Mouse (Mus musculus): ENCODE measurements around the gene Ap1b1. TPM values are rescaled to one million over a fixed set of nuclear protein-coding genes. Genes with fewer than 3 reads are reported as not detected.
A peak's percentile ranks its signal among the peaks of the same experiment; 100 is the strongest.

Gene Ap1b1
- polyA plus RNA-seq, 1 experiment from 2014 or later: 55.7 TPM

GRCm38 (mm10) chr11:4968376-4968775 is 18.2 kb upstream of the Ap1b1 start:
- Histone ChIP-seq H3K9me3 (no peaks in the 10 kb centered on the region), H3K27me3 (ENCODE audit: insufficient read depth, poor library complexity, severe bottlenecking) (0 out of 2 replicates have a peak, but pooled peaks cover 7% of the 10 kb centered on the region), H3K27ac (no peak overlapping the region), H3K36me3 (no peaks in the 10 kb centered on the region), H3K4me1 (peaks cover 16% of the 10 kb centered on the region; the same call in 1 of the 2 replicates), H3K4me3 (no peak overlapping the region)
- no peak for DNase-seq (ENCODE audit: low spot score)
- WGBS: 78% methylated on average over 10 of the region's 10 CpGs

GRCm38 (mm10) chr11:4972967-4973870 is 13.4 kb upstream of the Ap1b1 start:
- H3K36me3 ChIP-seq: no peaks in the 10 kb centered on the region
- H3K4me3 ChIP-seq: no peak overlapping the region
- H3K27me3 ChIP-seq (ENCODE audit: insufficient read depth, poor library complexity, severe bottlenecking): 0 out of 2 replicates have a peak, but pooled peaks cover 7% of the 10 kb centered on the region
- WGBS: 61% methylated on average over 13 of the region's 13 CpGs
- H3K27ac ChIP-seq: no peak overlapping the region
- no peak for DNase-seq (ENCODE audit: low spot score)
- H3K9me3 ChIP-seq: no peaks in the 10 kb centered on the region
- peaks cover 10% of the 10 kb centered on the region; the same call in 1 of the 2 replicates for H3K4me1 ChIP-seq

GRCm38 (mm10) chr11:4973871-4974256 is 12.8 kb upstream of the Ap1b1 start:
- H3K4me1 ChIP-seq: peaks cover 10% of the 10 kb centered on the region; the same call in 1 of the 2 replicates
- WGBS: 79% methylated on average over 2 of the region's 2 CpGs
- no peak overlapping the region for H3K4me3 ChIP-seq
- H3K27ac ChIP-seq: no peak overlapping the region
- H3K36me3 ChIP-seq: no peaks in the 10 kb centered on the region
- H3K27me3 ChIP-seq (ENCODE audit: insufficient read depth, poor library complexity, severe bottlenecking): 0 out of 2 replicates have a peak, but pooled peaks cover 4% of the 10 kb centered on the region
- DNase-seq (ENCODE audit: low spot score): no peak
- no peaks in the 10 kb centered on the region for H3K9me3 ChIP-seq

GRCm38 (mm10) chr11:4974376-4975122 is 12.1 kb upstream of the Ap1b1 start:
- Histone ChIP-seq H3K27ac (peak overlapping the region; percentile 36; the same call in 1 of the 2 replicates), H3K9me3 (no peaks in the 10 kb centered on the region), H3K27me3 (ENCODE audit: insufficient read depth, poor library complexity, severe bottlenecking) (0 out of 2 replicates have a peak, but pooled peaks cover 4% of the 10 kb centered on the region), H3K4me3 (no peak overlapping the region), H3K36me3 (no peaks in the 10 kb centered on the region), H3K4me1 (peaks cover 10% of the 10 kb centered on the region; the same call in 1 of the 2 replicates)
- DNase-seq (ENCODE audit: low spot score): no peak
- 69% methylated on average over 11 of the region's 11 CpGs for WGBS

DNA sequence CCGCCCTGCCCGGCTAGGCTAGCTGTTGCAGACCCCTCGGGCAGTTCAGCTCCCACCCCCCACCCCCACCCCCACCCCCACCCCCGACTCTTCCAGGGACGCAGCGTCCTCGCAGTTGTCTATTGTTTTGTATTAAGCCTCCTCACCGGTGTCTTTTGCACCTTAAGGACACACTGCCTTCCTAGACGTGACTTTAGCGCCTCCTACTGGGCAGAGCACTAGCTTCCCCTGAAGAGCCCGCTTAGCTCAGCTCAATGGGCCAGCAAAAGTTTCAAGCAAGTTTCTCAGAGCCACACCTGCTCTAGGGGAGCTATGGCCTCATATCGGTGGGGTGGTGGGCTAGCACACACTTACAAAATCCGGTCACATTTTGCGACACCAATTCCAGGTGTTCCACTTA is 11.0 kb upstream of the Ap1b1 start:
- DNase-seq (ENCODE audit: low spot score): peak; percentile 79
- Histone ChIP-seq H3K4me1 (peaks cover 10% of the 10 kb centered on the region; the same call in 1 of the 2 replicates), H3K27me3 (ENCODE audit: insufficient read depth, poor library complexity, severe bottlenecking) (0 out of 2 replicates have a peak, but pooled peaks cover 4% of the 10 kb centered on the region), H3K27ac (no peak overlapping the region), H3K9me3 (no peaks in the 10 kb centered on the region), H3K4me3 (peak overlapping the region; percentile 35), H3K36me3 (no peaks in the 10 kb centered on the region)
- 5% methylated on average over 14 of the region's 14 CpGs for WGBS

DNA sequence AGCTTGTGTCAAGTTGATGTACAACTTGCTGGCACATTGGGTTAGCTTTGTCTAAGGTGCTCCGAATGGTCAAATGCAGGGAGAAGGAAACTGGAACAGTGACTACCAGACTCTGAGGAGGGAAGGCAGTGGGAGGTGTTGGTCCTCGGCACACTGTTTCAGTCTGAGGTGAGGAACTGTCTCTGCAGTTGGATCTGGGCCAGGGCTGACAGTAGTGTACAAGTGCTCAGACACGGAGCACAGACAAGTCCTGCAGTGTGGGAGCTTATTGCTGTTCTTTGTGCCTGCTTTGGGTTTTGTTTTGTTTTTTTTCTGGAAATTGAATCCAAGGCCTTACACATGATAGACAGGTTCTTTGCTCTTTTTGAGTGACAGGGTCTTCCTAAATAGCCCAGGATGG is 3.6 kb upstream of the Ap1b1 start:
- Histone ChIP-seq H3K27me3 (ENCODE audit: insufficient read depth, poor library complexity, severe bottlenecking) (no peaks in the 10 kb centered on the region), H3K27ac (no peak overlapping the region), H3K4me3 (no peak overlapping the region), H3K36me3 (no peaks in the 10 kb centered on the region), H3K4me1 (peaks cover 23% of the 10 kb centered on the region), H3K9me3 (no peaks in the 10 kb centered on the region)
- 66% methylated on average over 3 of the region's 3 CpGs for WGBS
- no peak for DNase-seq (ENCODE audit: low spot score)

GRCm38 (mm10) chr11:4983538-4983937 is 3.1 kb upstream of the Ap1b1 start:
- no peaks in the 10 kb centered on the region for H3K9me3 ChIP-seq
- H3K27me3 ChIP-seq (ENCODE audit: insufficient read depth, poor library complexity, severe bottlenecking): no peaks in the 10 kb centered on the region
- WGBS: 53% methylated on average over 2 of the region's 2 CpGs

GRCm38 (mm10) chr11:4984249-4984648 is 2.4 kb upstream of the Ap1b1 start:
- Histone ChIP-seq H3K27me3 (ENCODE audit: insufficient read depth, poor library complexity, severe bottlenecking) (no peaks in the 10 kb centered on the region), H3K9me3 (no peaks in the 10 kb centered on the region), H3K4me3 (peak overlapping the region; percentile 38; the same call in 1 of the 2 replicates), H3K4me1 (peaks cover 35% of the 10 kb centered on the region), H3K36me3 (no peaks in the 10 kb centered on the region), H3K27ac (no peak overlapping the region)
- no peak for DNase-seq (ENCODE audit: low spot score)
- 4% methylated on average over 5 of the region's 5 CpGs for WGBS

More at GRCm38 (mm10) chr11:4983538-4983937, 3.1 kb upstream of the Ap1b1 start:
- DNase-seq (ENCODE audit: low spot score): no peak
- H3K4me3 ChIP-seq: no peak overlapping the region
- H3K27ac ChIP-seq: no peak overlapping the region
- H3K36me3 ChIP-seq: no peaks in the 10 kb centered on the region
- peaks cover 28% of the 10 kb centered on the region for H3K4me1 ChIP-seq

GRCm38 (mm10) chr11:4984799-4985198 is 1.8 kb upstream of the Ap1b1 start:
- no peak for DNase-seq (ENCODE audit: low spot score)
- peaks cover 40% of the 10 kb centered on the region for H3K4me1 ChIP-seq
- no peaks in the 10 kb centered on the region for H3K27me3 ChIP-seq (ENCODE audit: insufficient read depth, poor library complexity, severe bottlenecking)
- peaks cover 2% of the 10 kb centered on the region for H3K36me3 ChIP-seq
- no peak overlapping the region for H3K27ac ChIP-seq
- 71% methylated on average over 3 of the region's 3 CpGs for WGBS
- H3K9me3 ChIP-seq: no peaks in the 10 kb centered on the region
- no peak overlapping the region for H3K4me3 ChIP-seq

- peaks cover 14% of the 10 kb centered on the region for H3K36me3 ChIP-seq
- WGBS: 54% methylated on average over 11 of the region's 11 CpGs
- H3K4me3 ChIP-seq: peak overlapping the region; percentile 73
- no peak for DNase-seq (ENCODE audit: low spot score)
- H3K27ac ChIP-seq: peak overlapping the region; percentile 83; the same call in 1 of the 2 replicates
- no peaks in the 10 kb centered on the region for H3K27me3 ChIP-seq (ENCODE audit: insufficient read depth, poor library complexity, severe bottlenecking)
- no peaks in the 10 kb centered on the region for H3K9me3 ChIP-seq
- peaks cover 44% of the 10 kb centered on the region for H3K4me1 ChIP-seq
Observed at GRCm38 (mm10) chr11:4987487-4987852, 846 bp downstream of the Ap1b1 start.

GRCm38 (mm10) chr11:4989187-4989586 is 2.6 kb downstream of the Ap1b1 start:
- Histone ChIP-seq H3K27ac (no peak overlapping the region), H3K4me1 (peaks cover 38% of the 10 kb centered on the region), H3K4me3 (no peak overlapping the region), H3K9me3 (no peaks in the 10 kb centered on the region), H3K27me3 (ENCODE audit: insufficient read depth, poor library complexity, severe bottlenecking) (no peaks in the 10 kb centered on the region), H3K36me3 (peaks cover 14% of the 10 kb centered on the region)
- DNase-seq (ENCODE audit: low spot score): no peak
- 46% methylated on average over 3 of the region's 3 CpGs for WGBS

GRCm38 (mm10) chr11:4992471-4992870 is 5.8 kb downstream of the Ap1b1 start:
- no peaks in the 10 kb centered on the region for H3K27me3 ChIP-seq (ENCODE audit: insufficient read depth, poor library complexity, severe bottlenecking)
- peaks cover 17% of the 10 kb centered on the region for H3K36me3 ChIP-seq
- H3K4me3 ChIP-seq: no peak overlapping the region
- H3K9me3 ChIP-seq: no peaks in the 10 kb centered on the region
- peaks cover 32% of the 10 kb centered on the region for H3K4me1 ChIP-seq
- DNase-seq (ENCODE audit: low spot score): no peak
- 93% methylated on average over 2 of the region's 2 CpGs for WGBS
- H3K27ac ChIP-seq: no peak overlapping the region

DNA sequence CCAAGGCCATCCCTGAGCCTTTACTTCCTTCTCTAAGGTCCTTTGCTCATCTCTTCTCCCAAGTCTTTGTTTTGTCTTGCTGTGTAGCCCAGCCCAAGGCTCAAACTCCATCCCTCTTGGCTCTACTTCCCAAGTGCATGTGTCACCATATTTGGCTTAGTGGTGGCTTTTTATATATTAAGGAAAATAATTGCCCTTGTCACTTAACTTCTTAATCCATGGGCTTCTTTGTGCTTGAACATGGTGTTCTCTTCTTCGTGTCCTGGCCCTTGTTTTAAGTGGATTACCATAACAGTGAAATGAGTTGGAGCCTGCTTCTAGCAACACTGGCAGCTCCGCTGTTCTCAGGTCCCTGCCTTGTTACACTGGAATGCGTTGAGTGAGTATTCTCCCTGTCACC is 9.1 kb downstream of the Ap1b1 start:
- H3K36me3 ChIP-seq: 0 out of 2 replicates have a peak, but pooled peaks cover 19% of the 10 kb centered on the region
- no peaks in the 10 kb centered on the region for H3K9me3 ChIP-seq
- H3K4me1 ChIP-seq: peaks cover 21% of the 10 kb centered on the region
- DNase-seq (ENCODE audit: low spot score): no peak
- 85% methylated on average over 3 of the region's 3 CpGs for WGBS
- H3K27ac ChIP-seq: no peak overlapping the region
- H3K4me3 ChIP-seq: no peak overlapping the region
- no peaks in the 10 kb centered on the region for H3K27me3 ChIP-seq (ENCODE audit: insufficient read depth, poor library complexity, severe bottlenecking)

Measured in heart, embryonic 10.5 days (tissue).